Mouse (Mus musculus): ENCODE results near the gene Sema3d. TPM values are rescaled to one million over a fixed set of nuclear protein-coding genes. Genes with fewer than 3 reads are reported as not detected.

Sema3d gene
- total RNA-seq (2017) = 0.37 TPM in 1 of 2 replicates, not detected in the other

DNA sequence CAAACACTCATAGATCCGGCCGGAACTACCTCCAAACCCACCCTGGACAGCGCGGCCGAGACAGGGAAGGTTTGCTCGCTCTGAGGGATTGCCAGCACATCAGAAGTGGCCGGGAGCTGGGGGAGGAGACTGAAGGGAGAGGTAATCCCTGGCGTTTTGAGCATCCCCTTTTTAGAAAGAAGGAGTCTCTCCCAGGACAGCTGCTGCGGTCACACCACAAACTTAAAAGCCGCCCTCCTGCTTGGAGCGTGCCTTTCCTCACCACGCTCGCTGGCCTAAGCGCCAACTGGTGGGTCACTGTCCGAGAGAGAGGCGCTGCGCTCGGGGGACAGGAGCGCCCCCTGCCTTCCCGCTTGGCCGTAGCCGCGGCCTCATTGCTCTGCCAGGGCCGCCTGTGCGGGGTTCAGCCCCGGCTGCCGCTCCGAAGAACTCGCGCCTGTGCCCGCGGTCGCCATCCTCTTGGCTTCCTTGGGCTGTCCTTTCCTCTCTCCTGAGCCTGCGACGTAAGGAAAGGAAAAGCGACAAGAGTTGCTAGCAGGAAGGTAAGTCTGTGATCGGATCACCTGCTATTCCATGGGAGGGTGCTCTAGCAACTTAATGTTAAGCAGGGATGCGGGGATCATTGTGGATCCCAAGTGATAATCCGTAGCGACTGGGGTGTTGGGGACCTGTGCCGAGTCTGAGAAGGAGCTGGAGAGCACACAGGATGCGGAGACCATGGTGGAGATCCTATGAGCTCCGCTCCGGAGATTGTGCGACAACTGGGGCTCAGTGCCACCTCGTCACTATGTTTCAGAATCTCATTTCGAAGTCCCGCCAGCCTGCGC, at the start of gene Sema3d:
Gene Sema3d (plus strand): TSS at position 253 of the 827 bp plus-strand sequence.
- ATAC-seq (ENCODE audit: extremely low read depth, insufficient number of reproducible peaks, low FRiP score, poor library complexity, severe bottlenecking) = no peak

DNA sequence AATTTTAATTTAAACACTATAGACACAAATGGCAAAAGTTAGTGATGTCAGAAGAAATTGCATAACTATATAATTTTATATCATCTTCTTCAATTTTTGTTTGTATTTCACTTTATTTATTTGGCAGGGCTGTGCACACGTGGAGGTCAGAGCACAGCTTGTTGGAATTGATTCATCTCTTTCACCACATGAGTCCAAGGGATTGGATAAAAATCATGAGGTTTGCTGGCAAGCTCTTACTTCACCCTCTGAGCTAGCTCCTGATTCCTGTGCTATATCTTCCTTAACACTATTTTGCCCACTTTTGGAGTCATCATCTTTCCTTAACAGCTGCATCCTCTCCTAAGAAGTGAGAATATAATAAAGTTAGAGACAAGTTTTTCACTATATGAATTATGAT, 5.9 kb upstream of the Sema3d start:
- no peak for ATAC-seq (ENCODE audit: extremely low read depth, insufficient number of reproducible peaks, low FRiP score, poor library complexity, severe bottlenecking)

DNA sequence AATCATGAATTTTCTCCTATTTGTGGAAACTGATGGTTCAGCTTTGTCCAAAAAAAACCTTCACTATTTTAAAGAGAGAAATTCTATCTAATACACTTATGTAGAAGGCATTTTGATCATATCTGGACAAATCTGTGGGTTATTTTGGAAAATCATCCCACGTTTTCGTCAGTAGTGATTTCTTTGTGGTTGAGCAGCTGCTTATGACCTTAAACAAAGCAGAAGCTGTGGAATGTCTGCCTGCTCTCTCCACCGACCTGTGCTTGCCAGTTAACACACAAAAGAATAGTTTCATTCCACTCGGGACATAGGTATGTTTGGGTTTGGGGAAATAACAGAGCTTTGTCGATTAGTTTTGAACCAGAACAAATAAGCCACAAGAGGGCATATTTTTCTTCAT, 4.3 kb upstream of the Sema3d start:
- ATAC-seq (ENCODE audit: extremely low read depth, insufficient number of reproducible peaks, low FRiP score, poor library complexity, severe bottlenecking) = no peak

DNA sequence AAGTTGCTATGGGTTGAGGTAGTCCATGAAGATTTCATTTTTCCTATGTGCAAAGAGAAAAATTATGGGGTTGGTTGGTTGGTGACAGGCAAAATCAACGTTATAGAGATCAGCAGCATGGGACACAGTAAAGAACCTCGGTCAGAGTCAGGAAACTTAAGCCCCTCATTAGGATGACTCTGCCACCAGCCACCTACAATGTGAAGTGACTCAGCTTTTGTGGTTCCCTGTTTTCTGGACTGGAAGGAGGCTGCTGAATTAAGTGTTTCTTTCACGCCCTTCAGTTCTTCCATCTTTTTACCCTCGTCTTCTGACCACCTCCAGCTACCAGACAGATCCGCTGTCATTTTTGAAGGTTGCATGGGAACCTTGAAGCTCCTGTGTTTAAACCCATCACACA, 1.2 kb upstream of the Sema3d start:
- ATAC-seq (ENCODE audit: extremely low read depth, insufficient number of reproducible peaks, low FRiP score, poor library complexity, severe bottlenecking) = no peak

DNA sequence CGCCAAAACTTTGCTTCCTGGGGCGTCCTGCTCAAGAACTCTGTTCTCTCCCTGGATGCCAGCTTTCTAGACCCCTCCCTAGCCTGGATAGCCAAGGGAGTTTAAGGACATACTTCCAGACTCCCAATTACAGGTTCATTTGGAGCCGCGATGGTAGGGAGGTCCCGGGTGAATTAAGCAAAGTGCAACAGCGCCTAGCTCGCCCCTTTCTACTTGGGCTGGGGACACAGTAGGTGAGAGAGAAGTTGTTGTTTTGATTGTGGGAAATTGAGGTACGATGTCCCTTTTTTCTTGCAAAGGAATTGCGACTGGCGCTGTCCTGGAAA, 738 bp downstream of the Sema3d start:
- ATAC-seq (ENCODE audit: extremely low read depth, insufficient number of reproducible peaks, low FRiP score, poor library complexity, severe bottlenecking) = no peak

DNA sequence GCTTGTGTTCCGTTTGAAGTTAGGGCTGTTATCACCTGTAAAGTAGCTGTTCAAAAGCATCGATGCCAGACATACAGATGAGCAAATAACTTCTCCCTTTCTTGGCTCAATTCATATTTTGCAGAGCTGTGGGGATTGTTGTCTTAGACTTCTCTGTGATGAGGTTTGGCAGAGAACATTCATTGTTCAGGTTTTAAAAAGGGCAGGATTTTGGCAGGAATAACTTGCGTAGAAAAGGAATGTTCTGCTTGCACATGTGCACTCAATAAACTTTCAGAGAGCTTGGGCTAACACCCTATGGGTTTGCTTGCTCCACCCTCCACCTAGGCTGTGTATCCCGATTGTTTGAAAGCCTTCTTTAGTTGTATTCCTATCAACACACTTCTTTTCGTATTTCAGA, 9.5 kb downstream of the Sema3d start:
- no peak for ATAC-seq (ENCODE audit: extremely low read depth, insufficient number of reproducible peaks, low FRiP score, poor library complexity, severe bottlenecking)

DNA sequence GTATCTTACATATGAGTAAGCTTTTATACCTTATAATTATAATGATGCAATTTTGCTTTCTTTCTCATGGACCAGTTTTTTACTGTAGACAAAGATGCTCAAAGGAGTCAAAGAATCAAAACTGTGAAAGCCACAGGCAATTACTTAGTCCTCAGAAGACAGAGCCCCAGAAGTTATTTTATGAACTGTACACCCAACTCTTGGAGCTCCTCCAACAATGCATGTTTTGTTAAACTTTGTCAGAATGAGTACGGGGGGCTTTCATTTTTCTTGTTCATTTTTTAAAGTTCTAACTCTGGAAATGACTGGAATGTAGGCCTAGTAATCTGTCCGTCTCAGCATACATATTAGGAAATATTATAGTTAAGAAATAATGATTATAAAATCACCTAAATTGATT, 16.1 kb downstream of the Sema3d start:
- no peak for ATAC-seq (ENCODE audit: extremely low read depth, insufficient number of reproducible peaks, low FRiP score, poor library complexity, severe bottlenecking)

DNA sequence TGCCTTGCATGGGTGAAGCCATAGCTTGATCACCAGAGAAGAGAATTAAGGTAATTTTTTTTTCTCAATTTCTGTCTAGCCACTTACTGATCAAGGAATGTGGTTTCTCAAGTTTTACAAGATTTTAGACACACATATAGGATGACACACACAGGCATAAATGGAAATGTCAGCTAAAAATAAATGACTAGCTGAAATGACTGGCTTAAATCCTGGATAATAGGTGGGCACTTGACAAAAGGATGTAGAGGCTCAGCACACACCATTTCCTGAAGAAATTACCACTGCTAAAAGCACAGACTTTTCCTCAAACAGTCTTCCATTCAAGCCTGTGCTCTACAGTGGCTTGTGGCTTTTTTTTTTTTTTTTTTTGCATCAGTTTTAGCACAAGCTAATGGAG, 21.0 kb downstream of the Sema3d start:
- no peak for ATAC-seq (ENCODE audit: extremely low read depth, insufficient number of reproducible peaks, low FRiP score, poor library complexity, severe bottlenecking)

DNA sequence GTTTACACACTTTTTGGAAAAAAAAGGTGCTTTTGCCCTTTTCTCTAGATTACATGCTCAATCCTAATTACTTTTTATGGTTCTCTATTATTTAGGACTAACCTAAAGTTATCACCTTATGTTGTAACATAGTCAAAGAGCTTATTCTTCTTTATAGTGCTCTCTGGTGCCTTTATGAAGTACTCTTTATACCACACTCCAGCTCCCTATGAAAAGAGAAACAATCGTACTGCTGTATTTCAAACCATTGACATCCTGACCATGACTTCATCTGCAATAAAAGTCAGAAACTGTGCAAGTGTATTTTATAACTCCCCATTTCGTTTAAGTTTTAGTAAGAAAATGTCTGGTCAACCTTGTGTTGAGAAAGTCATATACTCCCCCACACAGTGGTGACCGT, 29.4 kb downstream of the Sema3d start:
- no peak for ATAC-seq (ENCODE audit: extremely low read depth, insufficient number of reproducible peaks, low FRiP score, poor library complexity, severe bottlenecking)

DNA sequence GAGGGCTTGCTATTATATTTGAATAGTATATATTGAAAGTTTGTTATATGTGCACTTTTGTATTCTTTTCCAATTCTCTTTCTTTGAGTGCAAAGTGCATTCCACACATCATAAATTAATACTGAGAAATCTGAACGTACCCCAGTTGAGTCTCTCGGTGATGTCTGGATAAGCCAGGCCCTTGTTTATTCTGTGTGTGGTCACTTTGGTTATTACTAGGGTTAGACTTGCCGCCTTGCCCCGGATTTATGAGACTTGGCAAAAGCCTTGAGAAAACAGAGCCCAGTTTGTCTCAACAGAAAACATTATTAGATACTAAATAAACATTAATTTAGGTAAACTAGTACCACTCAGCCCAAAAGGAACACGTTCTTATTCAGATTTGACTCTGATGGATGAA, 40.1 kb downstream of the Sema3d start:
- no peak for ATAC-seq (ENCODE audit: extremely low read depth, insufficient number of reproducible peaks, low FRiP score, poor library complexity, severe bottlenecking)

DNA sequence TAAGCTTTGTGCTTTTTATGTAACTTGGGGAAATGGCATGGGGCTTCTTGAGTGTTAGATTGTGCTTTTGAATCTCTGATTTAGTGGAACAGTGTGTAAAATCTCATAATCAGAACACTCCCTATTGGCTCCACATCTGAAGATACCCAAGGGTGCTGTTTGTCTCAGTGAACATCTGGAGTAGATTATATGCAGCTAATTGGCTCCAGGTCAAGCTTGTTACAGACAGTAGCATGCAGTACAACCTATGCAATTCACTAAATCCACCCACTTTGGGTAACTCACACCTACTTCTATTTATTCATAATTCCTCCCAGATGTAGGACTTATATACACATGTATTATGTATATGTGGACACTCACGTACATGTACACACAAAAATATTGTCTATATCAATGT, 58.6 kb downstream of the Sema3d start:
- ATAC-seq (ENCODE audit: extremely low read depth, insufficient number of reproducible peaks, low FRiP score, poor library complexity, severe bottlenecking) = no peak

DNA sequence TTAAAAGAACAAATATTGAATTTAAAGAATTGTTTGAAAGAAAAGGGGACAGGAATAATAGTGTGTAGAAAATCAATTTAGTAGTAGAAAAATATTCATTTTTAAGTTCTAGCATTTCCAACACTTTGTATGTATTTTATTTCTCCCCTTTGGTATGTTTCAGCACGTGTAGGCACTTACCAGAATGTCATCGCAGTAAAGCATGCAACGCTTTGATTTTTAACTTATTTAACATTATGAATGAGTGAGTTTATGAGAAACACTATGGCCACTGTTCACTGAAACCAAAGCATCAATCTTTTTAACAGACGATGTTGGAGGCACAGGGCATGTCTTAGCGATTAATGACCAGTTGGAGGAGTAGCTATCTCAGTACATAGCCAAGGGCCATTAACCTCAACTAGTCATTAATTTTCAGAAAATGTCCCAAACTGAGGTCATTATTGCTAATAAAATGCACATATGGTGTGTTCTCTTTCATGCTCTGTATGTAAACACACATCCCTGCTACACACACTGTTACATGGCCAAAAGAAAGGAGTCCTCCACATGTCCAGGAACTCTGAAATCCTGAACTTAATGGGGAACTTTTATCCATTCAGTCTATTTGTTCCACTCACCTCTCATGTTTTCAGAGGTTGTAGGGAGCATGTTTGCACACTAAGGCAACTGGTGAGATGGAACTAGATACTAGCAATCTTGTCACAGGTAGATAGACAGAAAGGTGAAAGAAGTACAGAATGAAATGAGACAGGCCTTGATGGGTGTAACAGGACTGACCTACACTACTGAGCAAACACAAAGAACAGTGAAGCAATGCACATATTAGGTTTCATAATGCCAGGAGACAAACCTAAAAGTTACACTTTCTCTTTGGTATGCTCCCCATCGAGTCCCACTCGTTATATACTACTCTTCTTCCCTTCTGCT, 59.3 kb downstream of the Sema3d start:
- ATAC-seq (ENCODE audit: extremely low read depth, insufficient number of reproducible peaks, low FRiP score, poor library complexity, severe bottlenecking) = no peak

DNA sequence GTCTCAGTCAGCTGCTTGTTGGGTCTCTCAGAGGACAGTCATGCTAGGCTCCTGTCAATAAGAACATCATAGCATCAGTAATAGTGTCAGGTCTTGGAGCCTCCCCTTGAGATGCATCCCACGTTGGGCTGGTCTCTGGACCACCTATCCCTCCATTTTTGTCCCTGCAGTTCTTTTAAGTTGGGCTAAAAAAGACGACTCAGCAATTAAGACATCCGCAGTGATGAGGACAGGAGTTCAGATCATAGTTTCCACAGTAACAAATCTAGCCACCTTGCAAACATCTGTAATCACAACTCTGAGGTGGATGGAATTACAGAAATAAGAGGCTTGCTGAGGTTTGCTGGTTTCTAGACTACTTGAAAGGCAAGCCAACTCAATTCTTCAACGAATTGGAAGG, 67.9 kb downstream of the Sema3d start:
- ATAC-seq (ENCODE audit: extremely low read depth, insufficient number of reproducible peaks, low FRiP score, poor library complexity, severe bottlenecking) = no peak

DNA sequence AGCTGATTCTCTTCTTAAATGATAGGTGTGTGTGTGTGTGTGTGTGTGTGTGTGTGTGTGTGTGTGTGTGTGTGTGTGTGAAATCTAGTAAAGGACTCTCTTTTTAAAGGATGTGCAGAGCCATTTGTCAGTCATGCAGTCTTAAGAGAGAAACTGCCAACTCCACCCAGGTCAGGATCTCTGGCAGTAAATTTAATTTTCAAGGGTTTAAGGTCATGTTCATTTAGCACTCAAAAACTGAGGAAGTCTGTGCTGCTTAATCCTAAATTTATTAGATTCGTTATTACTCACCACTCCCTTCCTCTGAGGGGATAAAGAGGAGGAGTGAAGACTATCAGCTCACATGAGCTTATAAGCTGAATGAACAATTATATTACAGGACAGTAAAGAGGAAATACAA, 71.8 kb downstream of the Sema3d start:
- ATAC-seq (ENCODE audit: extremely low read depth, insufficient number of reproducible peaks, low FRiP score, poor library complexity, severe bottlenecking) = no peak

DNA sequence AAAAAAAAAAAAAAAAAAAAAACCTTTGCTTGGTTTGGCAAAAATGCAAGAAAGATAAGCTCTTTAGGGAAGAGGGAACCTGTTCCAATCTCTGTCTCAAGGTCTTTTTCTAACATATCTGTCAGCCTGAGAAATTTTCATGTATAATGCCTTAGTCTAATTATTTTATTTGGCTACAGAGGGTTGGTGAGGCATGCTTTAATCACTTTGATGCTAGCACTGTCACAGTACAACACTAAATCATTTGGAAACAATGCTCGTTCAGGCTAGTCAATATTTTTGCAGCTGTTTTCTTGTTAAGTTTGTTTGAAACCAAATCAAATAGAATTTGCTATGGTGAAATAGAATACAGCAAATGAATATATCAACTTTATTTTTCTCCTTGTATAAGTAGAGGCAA, 74.3 kb downstream of the Sema3d start:
- ATAC-seq (ENCODE audit: extremely low read depth, insufficient number of reproducible peaks, low FRiP score, poor library complexity, severe bottlenecking) = no peak

DNA sequence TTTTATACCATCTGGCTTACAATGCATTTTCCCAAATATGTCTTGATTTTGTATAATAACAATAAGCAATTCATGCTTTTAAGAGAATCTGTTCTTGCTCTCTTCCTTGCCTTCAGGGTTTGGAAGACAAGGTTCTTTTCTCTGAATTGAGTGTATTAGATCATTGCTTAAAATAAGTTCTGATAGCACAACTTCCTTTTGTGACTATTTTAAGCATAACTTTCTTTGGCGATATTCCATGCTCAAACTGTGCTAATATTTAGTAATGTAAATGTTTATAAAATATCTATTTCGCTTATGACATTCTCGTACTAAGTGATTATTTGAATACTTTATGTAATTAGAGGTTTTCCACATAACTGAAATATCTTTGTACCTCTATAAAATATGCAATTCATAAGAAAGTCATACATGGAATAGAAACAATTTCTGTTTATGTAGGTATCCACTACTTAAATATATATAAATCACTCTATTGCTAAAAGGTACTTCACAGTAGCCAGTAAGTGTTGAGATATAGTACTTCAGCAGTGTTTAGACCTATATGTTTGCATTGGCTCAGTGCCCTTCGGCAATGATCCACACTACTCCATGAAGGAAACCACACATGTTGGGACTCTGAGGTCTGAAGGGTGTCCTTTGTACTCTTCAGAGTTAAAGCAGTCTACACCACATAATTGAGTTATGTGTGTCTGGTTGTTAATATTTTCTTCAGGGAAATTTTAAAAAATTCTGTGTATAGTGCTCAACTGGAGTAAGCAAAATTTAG, 84.6 kb downstream of the Sema3d start:
- no peak for ATAC-seq (ENCODE audit: extremely low read depth, insufficient number of reproducible peaks, low FRiP score, poor library complexity, severe bottlenecking)

DNA sequence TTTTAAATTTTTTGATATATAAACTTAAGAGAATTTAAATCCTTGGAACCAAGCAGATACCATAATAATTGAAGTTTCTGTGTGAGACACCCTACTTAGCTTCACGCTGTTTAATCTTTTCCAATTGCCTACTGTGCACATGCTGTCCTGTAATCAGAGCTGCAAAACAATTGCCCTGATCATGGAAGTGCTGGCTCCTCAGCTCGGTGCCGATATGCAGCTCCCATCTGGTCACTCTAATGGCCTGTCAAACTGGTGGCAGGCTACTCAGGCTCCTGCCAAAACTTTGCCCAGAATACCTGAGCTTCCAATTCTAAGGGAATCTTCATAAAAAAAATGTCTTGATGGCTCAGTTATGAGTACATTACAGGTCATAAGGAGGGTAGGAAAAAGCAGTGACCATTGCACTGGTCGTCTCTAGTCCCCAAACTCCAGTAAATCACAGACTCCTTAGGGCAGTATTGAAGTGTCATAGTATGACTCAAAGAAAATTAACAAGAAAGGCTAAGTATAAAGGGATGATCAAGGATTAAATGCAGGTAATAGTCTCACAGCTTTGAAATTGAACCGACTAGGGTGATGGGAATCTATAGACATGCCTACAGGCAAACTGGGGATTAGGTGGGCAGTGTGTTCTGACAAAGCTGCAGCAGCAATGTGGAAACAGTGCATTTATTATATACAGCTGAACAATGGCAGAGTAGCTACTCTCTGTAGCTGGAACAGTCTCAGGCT, 91.9 kb downstream of the Sema3d start:
- ATAC-seq (ENCODE audit: extremely low read depth, insufficient number of reproducible peaks, low FRiP score, poor library complexity, severe bottlenecking) = no peak

DNA sequence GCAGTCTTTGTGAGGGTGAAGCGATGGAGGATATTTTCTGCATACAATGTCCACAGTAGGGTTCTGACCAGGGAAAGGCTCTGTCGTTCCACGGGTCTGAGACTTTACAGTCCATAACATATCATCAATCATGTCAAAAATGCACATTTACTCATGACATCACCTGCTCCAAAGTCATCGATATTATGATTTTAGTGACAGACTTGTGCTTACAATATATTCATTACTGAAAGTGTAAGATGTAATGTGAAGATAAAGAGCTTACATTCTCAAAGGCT, 92.4 kb downstream of the Sema3d start:
- no peak for ATAC-seq (ENCODE audit: extremely low read depth, insufficient number of reproducible peaks, low FRiP score, poor library complexity, severe bottlenecking)

DNA sequence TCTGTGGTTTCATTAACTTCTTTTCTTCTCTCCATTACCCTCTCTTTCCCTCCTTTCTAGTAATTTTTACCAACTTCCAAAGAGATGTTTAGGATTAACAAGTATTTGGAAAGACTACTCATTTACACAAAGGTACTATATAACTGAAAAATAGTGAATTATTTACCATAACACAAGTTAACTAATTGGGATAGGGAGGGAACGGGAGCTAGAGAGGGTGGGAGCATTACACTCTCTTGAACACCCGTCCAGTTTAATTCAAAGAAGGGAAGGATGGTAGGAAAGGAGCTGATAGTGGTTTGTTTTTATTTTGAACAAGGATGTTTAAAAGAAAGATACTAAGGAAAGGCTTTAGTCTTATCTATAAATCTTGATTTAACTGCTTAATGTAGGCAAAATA, 104.7 kb downstream of the Sema3d start:
- no peak for ATAC-seq (ENCODE audit: extremely low read depth, insufficient number of reproducible peaks, low FRiP score, poor library complexity, severe bottlenecking)
